Mouse (Mus musculus) cerebellum, adult 2 months (tissue): ENCODE measurements around the gene Plxnc1. TPM values are rescaled to one million over a fixed set of nuclear protein-coding genes. Genes with fewer than 3 reads are reported as not detected.

ENCODE experiments used
- DNase-seq, 2 experiments: peaks; one replicate each; pipeline ENCODE4 v3.0.0; 2021
- H3K27ac ChIP-seq: fragments of 200-500 bp; 2 replicates; pipeline ENCODE4 v1.5.1; 2012; ENCODE audit warnings: low read length, control low read depth, inconsistent platforms; ENCODE audit not compliant: insufficient read depth
- H3K27me3 ChIP-seq: fragments of 200-500 bp; 2 replicates; pipeline ENCODE4 v1.6.1; 2012; ENCODE audit warnings: inconsistent platforms, mild to moderate bottlenecking, low read length, moderate library complexity; ENCODE audit not compliant: control insufficient read depth, insufficient read depth
- H3K4me1 ChIP-seq: fragments of 200-500 bp; 2 replicates; pipeline ENCODE4 v1.6.1; 2011; ENCODE audit warnings: low read length; ENCODE audit not compliant: control insufficient read depth, insufficient read depth
- H3K4me3 ChIP-seq: fragments of 200-500 bp; replicated peaks from 2 replicates; pipeline ENCODE3; 2011; ENCODE audit warnings: mild to moderate bottlenecking, low read depth, low read length, control low read depth; ENCODE audit not compliant: insufficient read depth
- CTCF ChIP-seq: fragments of 200-500 bp; IDR thresholded peaks from 2 replicates; pipeline ENCODE4 v1.5.1; 2011; ENCODE audit warnings: low read depth, mild to moderate bottlenecking, control low read depth, low read length, moderate library complexity, borderline replicate concordance; ENCODE audit not compliant: insufficient read depth
- POLR2A ChIP-seq: fragments of 200-500 bp; IDR thresholded peaks from 2 replicates; pipeline ENCODE4 v1.6.1; 2011; ENCODE audit warnings: low read length, control low read depth, borderline replicate concordance; ENCODE audit not compliant: insufficient read depth
- WGBS: fragments of 180-500 bp; shearing (Covaris S2); methylation state at CpG from one replicate; pipeline ENCODE4 v1.1.7; 2018; 5-methylcytosine and 5-hydroxymethylcytosine counted together
- polyA plus RNA-seq: library from polyadenylated mRNA; depleted of rRNA; stranded (reverse); fragments of >200 nt; gene quantifications from 2 replicates; pipeline ENCODE4 v1.2.3, GENCODE M21; 2012

Plxnc1 gene
- polyA plus RNA-seq, 1 experiment = 8.2 TPM

- WGBS = 91% methylated on average over 7 of the region's 7 CpGs
- H3K27me3 ChIP-seq = no peaks in the 10 kb centered on the region
- H3K27ac ChIP-seq = no peak overlapping the region
- DNase-seq = no peak
- TF ChIP-seq CTCF (no peak), POLR2A (no peak)
- H3K4me1 ChIP-seq = no peaks in the 10 kb centered on the region
- no peak overlapping the region for H3K4me3 ChIP-seq
Observed at GRCm38 (mm10) chr10:94966789-94967188, 22.2 kb upstream of the Plxnc1 start.

- 92% methylated on average over 3 of the region's 3 CpGs for WGBS
- no peak for DNase-seq
- Histone ChIP-seq H3K27me3 (no peaks in the 10 kb centered on the region), H3K27ac (no peak overlapping the region), H3K4me1 (no peaks in the 10 kb centered on the region), H3K4me3 (no peak overlapping the region)
- no peak for TF ChIP-seq POLR2A
- TF ChIP-seq CTCF = no peak
Observed at GRCm38 (mm10) chr10:94965093-94965492, 20.5 kb upstream of the Plxnc1 start.

- no peaks in the 10 kb centered on the region for H3K4me1 ChIP-seq
- 88% methylated on average over 10 of the region's 10 CpGs for WGBS
- DNase-seq = no peak
- no peak overlapping the region for H3K27ac ChIP-seq
- H3K27me3 ChIP-seq = no peaks in the 10 kb centered on the region
- H3K4me3 ChIP-seq = no peak overlapping the region
- TF ChIP-seq CTCF (no peak), POLR2A (no peak)
Observed at GRCm38 (mm10) chr10:94962005-94962404, 17.4 kb upstream of the Plxnc1 start.

- no peak for DNase-seq
- Histone ChIP-seq H3K4me3 (no peak overlapping the region), H3K27me3 (no peaks in the 10 kb centered on the region), H3K27ac (no peak overlapping the region), H3K4me1 (no peaks in the 10 kb centered on the region)
- no peak for TF ChIP-seq CTCF
- TF ChIP-seq POLR2A = no peak
- WGBS = 67% methylated on average over 11 of the region's 11 CpGs
Observed at GRCm38 (mm10) chr10:94961283-94961682, 16.6 kb upstream of the Plxnc1 start.

GRCm38 (mm10) chr10:94958311-94958710, 13.7 kb upstream of the Plxnc1 start:
- peak; percentile 57 to 59 for DNase-seq
- H3K27ac ChIP-seq = no peak overlapping the region
- 4% methylated on average over 7 of the region's 7 CpGs for WGBS
- TF ChIP-seq CTCF (peak; percentile 72; the same call in 1 of the 2 replicates), POLR2A (no peak)
- H3K4me3 ChIP-seq = no peak overlapping the region
- H3K4me1 ChIP-seq = no peaks in the 10 kb centered on the region
- no peaks in the 10 kb centered on the region for H3K27me3 ChIP-seq

- TF ChIP-seq CTCF = no peak
- TF ChIP-seq POLR2A = no peak
- H3K27ac ChIP-seq = no peak overlapping the region
- H3K4me3 ChIP-seq = no peak overlapping the region
- no peaks in the 10 kb centered on the region for H3K4me1 ChIP-seq
- no peaks in the 10 kb centered on the region for H3K27me3 ChIP-seq
- 64% methylated on average over 7 of the region's 7 CpGs for WGBS
- no peak for DNase-seq
Observed at GRCm38 (mm10) chr10:94957705-94958104, 13.1 kb upstream of the Plxnc1 start.

GRCm38 (mm10) chr10:94947915-94948675, 3.5 kb upstream of the Plxnc1 start:
- Histone ChIP-seq H3K27ac (no peak overlapping the region), H3K4me3 (no peak overlapping the region), H3K4me1 (peaks cover 3% of the 10 kb centered on the region; the same call in 1 of the 2 replicates), H3K27me3 (no peaks in the 10 kb centered on the region)
- DNase-seq = no peak
- WGBS = 81% methylated on average over 10 of the region's 10 CpGs
- no peak for TF ChIP-seq CTCF
- TF ChIP-seq POLR2A = no peak

GRCm38 (mm10) chr10:94947386-94947785, 2.8 kb upstream of the Plxnc1 start:
- 59% methylated on average over 7 of the region's 7 CpGs for WGBS
- Histone ChIP-seq H3K27me3 (no peaks in the 10 kb centered on the region), H3K27ac (no peak overlapping the region), H3K4me1 (peaks cover 5% of the 10 kb centered on the region), H3K4me3 (no peak overlapping the region)
- no peak for TF ChIP-seq POLR2A
- TF ChIP-seq CTCF = no peak
- DNase-seq = no peak
